Comparison of ENCODE assay signal across 22 mouse cellular contexts in genomic region chr7:77993840-77994239, GRCm38 (mm10).
DNase-seq lines count a peak whose midpoint lies in the region; ATAC-seq lines count a peak whose summit lies in the region.
"Had no signal": no experiment of that assay in that cellular context is flagged by ENCODE, and none has a peak within 500 bp of the region (broad histone marks: within the 10 kb centered on the region; RNA-seq: fewer than 3 reads in every experiment).

No protein-coding gene starts in this region.

- no peak for DNase-seq in forebrain, embryonic 11.5 days (ENCODE audit: low spot score)
- peak; percentile 52 to 77 for DNase-seq in right cerebral cortex, postnatal 10 days (ENCODE audit: low spot score in 2 of 2)
- no peak for DNase-seq in right cerebral cortex, postnatal 25 days
- peak; percentile 65 to 68 for DNase-seq in layer of hippocampus, adult 8-10 months (ENCODE audit: low spot score in 2 of 2)
- DNase-seq in thymus, postnatal 36 days: no peak
- no peak for DNase-seq in cerebellum, adult 11-12 months
- DNase-seq in embryo, embryonic 11 days: no peak
- DNase-seq: adrenal gland, postnatal 25 days; cerebellum, adult 9-10 months; kidney, adult 8-10 months; kidney, postnatal 36 days; liver, embryonic 13.5 days; lung, embryonic 14.5 days; lung, postnatal 4 days; thymus, adult 2 months had no signal

- H3K4me2 ChIP-seq in forebrain, embryonic 15.5 days (replicated peaks): no peak overlapping the region
- H3K4me2 ChIP-seq in forebrain, embryonic 11.5 days (ENCODE audit: low read depth, low read length, severe bottlenecking): no peak overlapping the region
- H3K4me2 ChIP-seq: heart, embryonic 13.5 days; hindbrain, embryonic 13.5 days; limb, embryonic 13.5 days; liver, embryonic 13.5 days; lung, embryonic 14.5 days had no signal

- peak overlapping the region; percentile 59; the same call in 1 of the 2 replicates for H3K27ac ChIP-seq in forebrain, embryonic 15.5 days (replicated peaks)
- no peak overlapping the region for H3K27ac ChIP-seq in forebrain, embryonic 11.5 days (ENCODE audit: low read depth, low read length)
- H3K27ac ChIP-seq: heart, embryonic 13.5 days; hindbrain, embryonic 13.5 days; left cerebral cortex, adult 2 months; limb, embryonic 13.5 days; liver, embryonic 13.5 days had no signal

- H3K36me3 ChIP-seq in forebrain, embryonic 15.5 days: no peaks in the 10 kb centered on the region
- no peaks in the 10 kb centered on the region for H3K36me3 ChIP-seq in forebrain, embryonic 11.5 days (ENCODE audit: control insufficient read depth, insufficient read depth, low read length)
- H3K36me3 ChIP-seq: G1E; heart, embryonic 13.5 days; hindbrain, embryonic 13.5 days; limb, embryonic 13.5 days; liver, embryonic 13.5 days had no signal

- no peak overlapping the region for H3K4me3 ChIP-seq in forebrain, embryonic 15.5 days
- no peak overlapping the region for H3K4me3 ChIP-seq in forebrain, embryonic 11.5 days (ENCODE audit: low read depth, low read length)
- H3K4me3 ChIP-seq: heart, embryonic 13.5 days; hindbrain, embryonic 13.5 days; left cerebral cortex, adult 2 months; limb, embryonic 13.5 days; liver, embryonic 13.5 days had no signal

- H3K4me1 ChIP-seq in forebrain, embryonic 15.5 days: 0 out of 2 replicates have a peak, but pooled peaks cover 4% of the 10 kb centered on the region
- no peaks in the 10 kb centered on the region for H3K4me1 ChIP-seq in forebrain, embryonic 11.5 days (replicated peaks; ENCODE audit: control insufficient read depth, insufficient read depth, low read length)
- H3K4me1 ChIP-seq: heart, embryonic 13.5 days; limb, embryonic 13.5 days; liver, embryonic 13.5 days had no signal

- WGBS in forebrain, embryonic 15.5 days: 56% methylated on average over 2 of the region's 2 CpGs
- WGBS in forebrain, embryonic 11.5 days: 87% methylated on average over 2 of the region's 2 CpGs

- H3K27me3 ChIP-seq in forebrain, embryonic 15.5 days: no peaks in the 10 kb centered on the region
- no peaks in the 10 kb centered on the region for H3K27me3 ChIP-seq in forebrain, embryonic 11.5 days (ENCODE audit: control insufficient read depth, insufficient read depth, low read length)
- H3K27me3 ChIP-seq: heart, embryonic 13.5 days; hindbrain, embryonic 13.5 days; limb, embryonic 13.5 days; liver, embryonic 13.5 days had no signal

- no peak overlapping the region for H3K9ac ChIP-seq in forebrain, embryonic 15.5 days (replicated peaks)
- H3K9ac ChIP-seq in forebrain, embryonic 11.5 days (ENCODE audit: low read length): no peak overlapping the region
- H3K9ac ChIP-seq: heart, embryonic 13.5 days; hindbrain, embryonic 13.5 days; limb, embryonic 13.5 days; liver, embryonic 13.5 days; lung, embryonic 14.5 days had no signal

- peak; percentile 69; the same call in 1 of the 2 replicates for ATAC-seq in forebrain, embryonic 15.5 days (replicated peaks)
- ATAC-seq in forebrain, embryonic 11.5 days (replicated peaks; ENCODE audit: low FRiP score): no peak
- ATAC-seq: inflammation-experienced regulatory T-cells, adult 6 months had no signal

- H3K9me3 ChIP-seq in forebrain, embryonic 15.5 days: no peaks in the 10 kb centered on the region
- H3K9me3 ChIP-seq in forebrain, embryonic 11.5 days (ENCODE audit: control insufficient read depth, low read length): no peaks in the 10 kb centered on the region
- H3K9me3 ChIP-seq: heart, embryonic 13.5 days; hindbrain, embryonic 13.5 days; limb, embryonic 13.5 days; liver, embryonic 13.5 days had no signal

Comparison
In these comparisons a context has a peak if more than half of its experiments do, and no peak if none do; other contexts are left out.
1. DNase-seq: peak in right cerebral cortex, postnatal 10 days (2 of 2) and layer of hippocampus, adult 8-10 months (2 of 2); none in forebrain, embryonic 11.5 days (single experiment), right cerebral cortex, postnatal 25 days (single experiment), thymus, postnatal 36 days (0 of 2), cerebellum, adult 11-12 months (single experiment) and embryo, embryonic 11 days (single experiment).